Mouse (Mus musculus): ENCODE results near the gene Prss8.

GRCm38 (mm10) chr7:127915293-127915692 is 14.6 kb downstream of the Prss8 start:
- TF ChIP-seq CTCF (IDR thresholded peaks at IDR 0.05; ENCODE audit: low read depth, low read length) (no peak), GATA1 (IDR thresholded peaks at IDR 0.05; ENCODE audit: borderline replicate concordance, low read length) (no peak), POLR2AphosphoS5 (IDR thresholded peaks at IDR 0.05; ENCODE audit: insufficient replicate concordance, low read depth, low read length) (no peak)

Measured in G1E (cell line).